In the genomic region with DNA sequence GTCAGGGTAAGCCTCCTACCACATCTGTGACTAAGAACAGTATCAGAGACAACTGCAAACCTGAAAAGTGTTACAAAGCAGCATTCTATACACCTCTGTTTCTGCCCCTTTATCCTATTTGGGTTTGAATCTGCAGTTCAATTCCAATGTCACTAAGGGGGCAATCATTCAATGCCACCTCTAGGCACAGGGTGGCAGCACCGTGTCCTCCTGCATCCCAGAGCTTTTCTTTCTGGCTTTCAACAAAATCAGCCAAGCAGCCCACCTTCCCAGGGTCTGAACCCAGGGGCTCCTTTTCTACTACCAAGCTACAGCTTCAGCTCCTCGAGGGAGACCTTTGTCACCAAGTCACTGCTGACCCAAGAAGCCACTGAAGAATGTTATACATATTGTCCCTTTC, we compare ENCODE assay signal across 15 mouse cellular contexts. TPM values are rescaled to one million over a fixed set of nuclear protein-coding genes. Genes with fewer than 3 reads are reported as not detected.
DNase-seq lines count a peak whose midpoint lies in the region; ATAC-seq and TF ChIP-seq lines count a peak whose summit lies in the region.
"Had no signal": no experiment of that assay in that cellular context is flagged by ENCODE, and none has a peak within 500 bp of the region (broad histone marks: within the 10 kb centered on the region; RNA-seq: fewer than 3 reads in every experiment).

No protein-coding gene starts in this region.

- H3K36me3 ChIP-seq in heart, postnatal 0 days (replicated peaks; ENCODE audit: control insufficient read depth, insufficient read depth, low read length) = peaks cover 70% of the 10 kb centered on the region
- H3K36me3 ChIP-seq in liver, postnatal 0 days (replicated peaks; ENCODE audit: insufficient read depth, low read length) = peaks cover 42% of the 10 kb centered on the region
- peaks cover 27% of the 10 kb centered on the region for H3K36me3 ChIP-seq in ES-Bruce4 (ENCODE audit: control insufficient read depth, insufficient read depth, low read length, poor library complexity, severe bottlenecking)

- TF ChIP-seq POLR2A in ES-Bruce4 (IDR thresholded peaks at IDR 0.05; ENCODE audit: insufficient read depth, low read length) = no peak
- no peak for TF ChIP-seq POLR2A in cortical plate, adult 2 months (IDR thresholded peaks at IDR 0.05; ENCODE audit: extremely low read depth, insufficient read depth, low read length)

- TF ChIP-seq EP300 in heart, postnatal 0 days (IDR thresholded peaks at IDR 0.05; ENCODE audit: low read depth) = no peak
- no peak for TF ChIP-seq EP300 in liver, postnatal 0 days (IDR thresholded peaks at IDR 0.05; ENCODE audit: low read depth)
- no peak for TF ChIP-seq EP300 in ES-Bruce4 (IDR thresholded peaks at IDR 0.05; ENCODE audit: insufficient read depth, low read depth, low read length)

- no peak overlapping the region for H3K27ac ChIP-seq in heart, postnatal 0 days (ENCODE audit: low read depth)
- no peak overlapping the region for H3K27ac ChIP-seq in liver, postnatal 0 days (ENCODE audit: low read depth)
- no peak overlapping the region for H3K27ac ChIP-seq in ES-Bruce4 (ENCODE audit: insufficient read depth, low read length)
- H3K27ac ChIP-seq in cortical plate, adult 2 months (ENCODE audit: insufficient read depth, low read length) = no peak overlapping the region
- H3K27ac ChIP-seq: hindbrain, embryonic 15.5 days; kidney, embryonic 15.5 days; midbrain, embryonic 12.5 days had no signal

- H3K4me3 ChIP-seq in heart, postnatal 0 days (ENCODE audit: low read depth, low read length) = no peak overlapping the region
- no peak overlapping the region for H3K4me3 ChIP-seq in liver, postnatal 0 days (ENCODE audit: low read depth, low read length)
- H3K4me3 ChIP-seq in ES-Bruce4 (ENCODE audit: low read depth, low read length) = no peak overlapping the region
- no peak overlapping the region for H3K4me3 ChIP-seq in cortical plate, adult 2 months (ENCODE audit: insufficient read depth, low read length)
- H3K4me3 ChIP-seq: hindbrain, embryonic 15.5 days; kidney, embryonic 15.5 days; midbrain, embryonic 12.5 days had no signal

- no peak overlapping the region for H3K4me2 ChIP-seq in heart, postnatal 0 days (ENCODE audit: low read depth, low read length)
- no peak overlapping the region for H3K4me2 ChIP-seq in liver, postnatal 0 days (ENCODE audit: low read depth, low read length)
- H3K4me2 ChIP-seq: hindbrain, embryonic 15.5 days; kidney, embryonic 15.5 days; midbrain, embryonic 12.5 days had no signal

- no peaks in the 10 kb centered on the region for H3K4me1 ChIP-seq in heart, postnatal 0 days (ENCODE audit: control insufficient read depth, insufficient read depth)
- no peaks in the 10 kb centered on the region for H3K4me1 ChIP-seq in liver, postnatal 0 days (ENCODE audit: insufficient read depth)
- no peaks in the 10 kb centered on the region for H3K4me1 ChIP-seq in ES-Bruce4 (ENCODE audit: control insufficient read depth, insufficient read depth, low read length)
- no peaks in the 10 kb centered on the region for H3K4me1 ChIP-seq in cortical plate, adult 2 months (ENCODE audit: control insufficient read depth, insufficient read depth, low read length)
- H3K4me1 ChIP-seq: hindbrain, embryonic 15.5 days; kidney, embryonic 15.5 days; midbrain, embryonic 12.5 days had no signal

- peak; percentile 18; the same call in 1 of the 2 replicates for TF ChIP-seq CTCF in heart, postnatal 0 days (IDR thresholded peaks at IDR 0.05; ENCODE audit: low read depth)
- peak; percentile 42 for TF ChIP-seq CTCF in liver, postnatal 0 days (IDR thresholded peaks at IDR 0.05; ENCODE audit: low read depth)
- TF ChIP-seq CTCF in ES-Bruce4 (IDR thresholded peaks at IDR 0.05; ENCODE audit: low read depth, low read length) = peak; percentile 29
- peak; percentile 32; the same call in 1 of the 2 replicates for TF ChIP-seq CTCF in cortical plate, adult 2 months (IDR thresholded peaks at IDR 0.05; ENCODE audit: extremely low read depth, insufficient read depth, low read length)

- no peak overlapping the region for H3K9ac ChIP-seq in heart, postnatal 0 days (replicated peaks; ENCODE audit: low read depth, low read length)
- no peak overlapping the region for H3K9ac ChIP-seq in liver, postnatal 0 days (replicated peaks)
- H3K9ac ChIP-seq in ES-Bruce4 (ENCODE audit: low read depth, poor library complexity, severe bottlenecking) = no peak overlapping the region
- H3K9ac ChIP-seq: hindbrain, embryonic 15.5 days; kidney, embryonic 15.5 days; midbrain, embryonic 12.5 days had no signal

- H3K27me3 ChIP-seq in heart, postnatal 0 days (ENCODE audit: control insufficient read depth, insufficient read depth, low read length) = no peaks in the 10 kb centered on the region
- H3K27me3 ChIP-seq in liver, postnatal 0 days (ENCODE audit: insufficient read depth, low read length) = no peaks in the 10 kb centered on the region
- no peaks in the 10 kb centered on the region for H3K27me3 ChIP-seq in ES-Bruce4 (ENCODE audit: control insufficient read depth, insufficient read depth, low read length, poor library complexity, severe bottlenecking)
- H3K27me3 ChIP-seq: hindbrain, embryonic 15.5 days; kidney, embryonic 15.5 days; midbrain, embryonic 12.5 days had no signal

- no peaks in the 10 kb centered on the region for H3K9me3 ChIP-seq in heart, postnatal 0 days (replicated peaks; ENCODE audit: control insufficient read depth, low read length)
- H3K9me3 ChIP-seq in liver, postnatal 0 days (ENCODE audit: low read length) = no peaks in the 10 kb centered on the region
- H3K9me3 ChIP-seq in ES-Bruce4 (replicated peaks; ENCODE audit: control insufficient read depth, insufficient read depth, low read length, poor library complexity, severe bottlenecking) = no peaks in the 10 kb centered on the region
- H3K9me3 ChIP-seq: hindbrain, embryonic 15.5 days; kidney, embryonic 15.5 days; midbrain, embryonic 12.5 days had no signal

- ATAC-seq in heart, postnatal 0 days (ENCODE audit: insufficient read depth, low read depth) = no peak
- ATAC-seq in liver, postnatal 0 days = no peak

- DNase-seq in heart, postnatal 0 days (ENCODE audit: low spot score) = no peak
- DNase-seq in heart, adult 11 months = no peak
- no peak for DNase-seq in liver, postnatal 0 days
- DNase-seq in liver = no peak
- no peak for DNase-seq in testis, postnatal 10 days (ENCODE audit: low spot score)
- DNase-seq: adrenal gland, postnatal 25 days; cerebellum, adult 9-11 months; heart, postnatal 10 days; lung, postnatal 10 days; right cerebral cortex, postnatal 14 days had no signal

- WGBS in heart, postnatal 0 days = 71% methylated on average over 2 of the region's 2 CpGs
- WGBS in liver, postnatal 0 days (ENCODE audit: insufficient replicate concordance) = 51% methylated on average over 2 of the region's 2 CpGs

RNA-seq across cellular contexts. Expression of a gene that starts 16.6 kb away (rescaled TPM):
- 26.1 and 29.8 TPM in 2 replicates for total RNA-seq in heart, postnatal 0 days (2014; rRNA removed; ENCODE audit: low replicate concordance)
- 69.8 and 76.2 TPM in 2 replicates for polyA plus RNA-seq in heart, postnatal 0 days (2015; fragmentation: Nextera tagmentation; extraction: Ambion mirVana)
- polyA plus RNA-seq in liver, postnatal 0 days (2015; fragmentation: Nextera tagmentation; extraction: Ambion mirVana) = 81.0 and 97.6 TPM in 2 replicates
- polyA plus RNA-seq in ES-Bruce4 (2011; ENCODE audit: insufficient read depth, insufficient read length, low read depth, missing spikeins) = 12.3 and 12.8 TPM in 2 replicates
- polyA plus RNA-seq in cortical plate, adult 2 months (2012; rRNA removed) = 43.8 and 46.9 TPM in 2 replicates

RNA-seq across cellular contexts. Expression of a gene that starts 35.9 kb away (rescaled TPM):
- 5.6 and 7.3 TPM in 2 replicates for total RNA-seq in heart, postnatal 0 days (2014; rRNA removed; ENCODE audit: low replicate concordance)
- 0.73 and 0.92 TPM in 2 replicates for polyA plus RNA-seq in heart, postnatal 0 days (2015; fragmentation: Nextera tagmentation; extraction: Ambion mirVana)
- polyA plus RNA-seq in liver, postnatal 0 days (2015; fragmentation: Nextera tagmentation; extraction: Ambion mirVana) = 0.82 and 1.1 TPM in 2 replicates
- polyA plus RNA-seq in ES-Bruce4 (2011; ENCODE audit: insufficient read depth, insufficient read length, low read depth, missing spikeins) = 12.9 and 13.8 TPM in 2 replicates
- 5.5 and 6.2 TPM in 2 replicates for polyA plus RNA-seq in cortical plate, adult 2 months (2012; rRNA removed)
